Mouse (Mus musculus) left cerebral cortex, postnatal 10 days (tissue): ENCODE measurements at regions not wholly inside any gene's neighbourhood (a gene's known extent, or its start where the extent isn't known, plus 50 kb on each side); places are given as distances from the start of the nearest gene placed in this dataset.

Source experiments
- DNase-seq, 2 experiments: peaks; one replicate each; pipeline ENCODE4 v3.0.0; 2021 to 2022; ENCODE audit warnings: low spot score in 2 of 2, mixed read lengths in 1 of 2; ENCODE audit errors: extremely low spot score in 1 of 2
- intact Hi-C: fragments of 180-260 bp; cut with DNase I; formaldehyde crosslinking; loops from one replicate; pipeline ENCODE4 v1.15.1; 2025

- no peak for DNase-seq
- intact Hi-C loops = no loop called here
These were observed 239.5 kb upstream of the Fam160b2 start for GRCm38 (mm10) chr14:70839126-70839525.

DNA sequence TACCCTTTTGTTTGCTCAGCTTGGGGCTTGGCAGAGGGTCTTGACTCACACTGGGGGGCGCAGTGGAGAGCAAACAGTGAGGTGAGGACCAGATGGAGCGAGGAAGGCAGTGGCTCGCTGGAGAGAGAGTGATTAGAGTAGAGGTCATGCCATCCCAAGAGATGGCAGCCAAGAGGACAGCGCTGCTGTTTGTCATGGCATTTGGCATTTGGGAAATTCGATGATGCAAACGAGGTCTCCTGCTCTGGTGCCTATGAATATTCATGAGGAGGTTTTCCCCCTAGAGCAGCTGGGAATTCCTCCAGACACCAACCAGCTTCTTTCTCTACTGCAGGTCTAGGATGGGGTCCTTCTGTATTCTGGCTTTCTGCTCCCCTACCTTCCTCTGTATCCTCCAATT lies 237.9 kb upstream of the Fam160b2 start:
- peak in 1 of 2 experiments; percentile 22 for DNase-seq
- intact Hi-C loops = no loop called here

DNA sequence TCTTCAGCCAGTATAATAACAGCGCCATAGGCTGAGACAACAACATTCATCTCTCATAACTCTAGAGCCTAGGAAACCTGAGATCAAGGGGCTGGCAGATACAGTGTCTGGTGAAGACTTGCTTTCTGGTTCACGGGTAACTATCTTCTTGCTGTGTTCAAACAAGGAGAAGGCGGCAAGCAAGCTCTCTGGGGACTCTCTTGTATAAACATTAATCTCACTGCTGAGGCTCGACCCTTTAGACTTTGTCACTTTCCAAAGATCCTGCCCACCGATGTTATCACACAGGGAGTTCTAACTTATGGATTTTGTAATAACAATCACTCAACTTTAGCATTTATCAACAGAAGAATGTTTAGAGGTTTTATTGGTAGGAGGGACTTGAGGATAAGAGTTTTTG lies 233.6 kb upstream of the Fam160b2 start:
- DNase-seq = no peak
- intact Hi-C loops = no loop called here

DNA sequence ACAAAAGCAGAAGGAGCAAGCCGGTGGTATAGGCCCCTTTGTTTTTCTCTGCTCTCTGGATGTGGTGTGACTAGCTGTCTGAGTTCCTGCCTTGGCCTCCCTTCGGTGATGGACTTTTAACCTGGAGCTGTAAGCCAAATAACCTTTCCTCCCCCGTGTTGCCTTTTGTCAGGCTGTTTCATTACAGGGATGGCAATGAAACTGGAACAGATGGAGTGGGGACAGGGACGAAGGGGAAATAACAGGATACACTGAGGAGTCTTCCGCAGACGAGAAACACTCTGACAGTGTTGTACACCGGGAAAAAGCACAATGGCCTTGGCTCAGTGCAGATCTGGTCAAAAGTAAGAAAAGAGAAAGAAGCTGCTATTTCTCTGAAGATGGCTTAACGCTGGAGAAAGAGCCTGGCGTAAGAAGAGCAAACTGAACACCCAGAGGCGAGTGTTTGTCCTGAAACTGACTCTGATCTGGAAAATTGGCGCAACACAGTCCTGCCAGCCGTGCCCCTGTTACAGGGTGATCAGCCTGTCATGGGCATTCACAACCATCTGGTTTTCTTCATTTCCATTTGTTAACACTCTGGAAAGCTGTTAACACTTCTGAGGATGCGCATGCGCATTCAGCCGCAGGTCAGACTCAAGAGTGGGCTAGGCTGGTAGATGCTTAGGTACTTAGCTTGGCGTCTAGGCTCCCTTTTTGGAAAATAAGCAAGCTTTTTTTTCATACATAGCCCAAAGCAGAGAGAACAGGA lies 233.0 kb upstream of the Fam160b2 start:
- intact Hi-C loops = no loop called here
- no peak for DNase-seq

DNA sequence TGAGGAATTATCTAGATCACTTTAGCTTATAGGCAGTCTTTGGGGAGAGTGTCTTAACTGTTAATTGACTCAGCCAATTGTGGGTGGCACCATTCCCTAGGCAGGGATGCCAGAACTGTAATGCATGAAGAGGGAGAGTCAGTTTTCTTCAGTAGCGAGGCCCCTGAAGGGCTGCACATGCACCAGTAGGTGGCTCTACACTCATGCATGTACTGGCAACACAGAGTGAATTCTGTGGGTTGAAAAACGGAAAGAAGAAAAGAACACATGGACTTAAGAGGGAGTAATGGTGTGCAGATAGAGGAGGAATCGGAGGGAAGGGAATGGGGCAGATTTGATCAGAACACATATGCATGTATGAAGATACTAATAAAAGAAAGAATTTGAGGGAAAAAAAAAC lies 232.4 kb upstream of the Fam160b2 start:
- DNase-seq = no peak
- intact Hi-C loops = no loop called here
